Mouse (Mus musculus) right cerebral cortex, postnatal 14 days (tissue): ENCODE data around the gene C2cd5.

ENCODE experiments used
- DNase-seq: peaks from one replicate; pipeline ENCODE4 v3.0.0; 2022

Gene C2cd5

DNA sequence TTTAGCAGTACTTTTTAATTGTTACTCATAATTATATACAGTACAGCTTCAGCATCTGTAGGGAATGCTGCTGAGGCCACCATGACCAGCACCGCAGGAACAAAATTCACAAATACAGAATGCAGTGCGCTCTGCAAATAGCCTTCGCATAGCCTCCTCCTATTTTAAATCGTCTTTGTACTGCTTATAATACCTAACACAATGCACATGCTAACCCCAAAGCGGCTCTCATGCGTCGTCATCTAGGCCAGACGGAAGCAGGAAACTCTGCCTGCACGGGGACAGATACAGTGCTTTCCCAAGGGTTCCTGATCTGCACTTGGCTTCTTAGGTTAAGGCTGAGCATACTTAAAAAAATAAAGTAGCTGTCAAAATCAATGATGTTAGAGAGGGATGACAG, 29.2 kb downstream of the C2cd5 start:
- DNase-seq: no peak

DNA sequence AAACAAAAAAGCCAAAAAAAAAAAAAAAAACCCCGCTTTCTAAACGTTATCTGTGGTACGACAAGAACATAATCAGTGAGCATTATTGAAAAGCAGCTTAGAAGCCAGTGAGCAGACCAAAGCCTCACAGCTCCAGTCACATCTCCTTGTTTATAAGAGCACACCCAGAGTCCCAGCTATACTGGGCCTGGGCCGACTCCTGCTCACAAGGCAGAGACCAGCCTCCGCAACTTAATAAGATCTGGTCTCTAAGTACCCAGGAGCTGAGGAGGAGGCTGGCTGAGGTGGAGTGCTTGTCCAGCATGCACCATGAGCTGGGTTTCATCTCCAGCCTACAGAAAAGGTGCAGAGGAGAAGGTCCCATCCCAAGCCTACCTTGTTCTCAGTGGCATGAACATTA, 29.9 kb downstream of the C2cd5 start:
- no peak for DNase-seq

DNA sequence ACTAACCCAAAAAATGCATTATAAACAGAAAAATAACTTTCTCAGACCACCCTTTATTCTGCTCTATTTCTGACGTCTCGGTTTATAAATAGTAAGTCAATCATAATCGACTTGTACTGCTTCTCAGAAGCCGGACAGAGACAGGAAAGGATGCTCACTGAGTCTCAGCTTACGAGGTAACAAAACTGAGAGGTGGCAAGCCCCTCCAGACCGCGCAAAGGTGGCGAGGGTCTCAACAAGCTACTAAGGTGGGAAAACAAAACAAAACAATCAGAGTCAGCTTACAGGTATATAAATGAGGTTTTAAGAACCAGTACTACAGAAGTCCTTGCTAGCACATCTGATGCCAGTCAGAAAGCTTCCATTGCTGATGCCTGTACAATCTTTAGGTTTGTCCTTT, 30.3 kb downstream of the C2cd5 start:
- DNase-seq: no peak

DNA sequence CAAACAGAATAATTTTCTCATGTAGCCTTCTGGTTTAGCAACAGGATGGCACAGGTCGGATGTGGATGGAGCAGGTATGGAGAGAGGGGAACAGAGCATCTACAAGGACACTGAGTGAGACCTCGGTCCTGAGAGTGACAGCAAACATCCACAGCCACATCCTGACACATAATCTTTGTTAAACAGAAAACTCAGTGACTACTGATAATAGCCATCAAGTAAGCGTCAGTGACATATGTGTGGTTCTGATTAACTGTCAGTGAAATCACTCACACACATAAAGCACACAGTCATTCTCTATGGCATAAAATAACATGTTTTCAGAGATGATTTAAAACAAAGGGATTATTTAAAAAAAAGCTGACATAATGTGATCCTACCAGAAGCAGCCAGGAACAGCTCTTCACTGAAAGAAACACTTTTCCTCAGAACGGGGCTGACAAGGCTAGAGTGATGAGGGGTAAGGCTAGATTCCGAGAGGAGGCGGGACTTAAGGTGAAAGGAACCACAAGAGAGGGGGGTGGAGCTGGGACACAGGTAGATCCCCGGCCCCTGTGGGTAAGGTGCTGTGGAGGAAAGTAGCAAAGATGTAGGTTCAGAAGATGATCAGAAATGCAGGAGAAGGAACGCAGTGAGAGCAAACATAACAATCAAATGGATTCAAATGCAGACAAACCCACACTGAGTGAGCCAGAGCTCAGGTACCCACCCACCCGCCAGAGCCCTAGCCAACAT, 31.6 kb downstream of the C2cd5 start:
- DNase-seq: no peak

DNA sequence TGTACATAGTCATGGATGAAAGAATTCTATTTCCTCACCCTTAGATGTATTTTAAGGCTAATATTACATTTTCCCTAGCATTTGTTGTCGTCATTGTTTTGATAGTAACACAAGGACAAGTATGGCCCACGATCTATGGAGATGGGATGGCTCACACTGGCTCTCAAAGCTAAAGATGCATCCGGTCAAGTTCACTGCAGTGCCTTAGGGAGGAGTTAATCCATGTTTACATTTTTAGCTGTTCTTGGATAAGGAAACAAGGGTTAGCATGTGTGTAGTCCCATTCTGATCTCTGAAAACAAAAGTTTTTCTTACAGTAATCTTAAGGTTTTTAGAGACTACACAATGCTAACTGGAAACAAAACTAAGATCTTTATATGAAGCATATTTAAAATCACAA, 32.3 kb downstream of the C2cd5 start:
- DNase-seq: no peak

DNA sequence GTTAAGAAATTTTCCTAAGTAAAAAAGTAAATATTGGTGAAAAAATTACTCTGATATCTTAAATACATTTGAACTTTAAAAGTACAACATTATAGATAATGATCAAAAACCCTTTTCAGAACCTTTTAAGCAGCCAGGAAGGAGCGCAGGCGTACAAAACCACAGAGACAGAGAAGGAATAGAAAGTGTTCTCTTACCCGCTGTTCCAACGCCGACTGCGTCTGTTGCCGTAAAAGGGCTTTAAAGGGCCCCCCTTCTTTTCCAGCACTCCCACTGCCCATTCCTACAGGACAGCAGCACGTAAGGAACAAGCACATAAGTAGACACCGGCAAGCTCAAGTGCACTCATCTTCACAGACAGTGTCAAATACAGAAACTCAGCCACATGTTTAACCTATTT, 33.1 kb downstream of the C2cd5 start:
- no peak for DNase-seq

DNA sequence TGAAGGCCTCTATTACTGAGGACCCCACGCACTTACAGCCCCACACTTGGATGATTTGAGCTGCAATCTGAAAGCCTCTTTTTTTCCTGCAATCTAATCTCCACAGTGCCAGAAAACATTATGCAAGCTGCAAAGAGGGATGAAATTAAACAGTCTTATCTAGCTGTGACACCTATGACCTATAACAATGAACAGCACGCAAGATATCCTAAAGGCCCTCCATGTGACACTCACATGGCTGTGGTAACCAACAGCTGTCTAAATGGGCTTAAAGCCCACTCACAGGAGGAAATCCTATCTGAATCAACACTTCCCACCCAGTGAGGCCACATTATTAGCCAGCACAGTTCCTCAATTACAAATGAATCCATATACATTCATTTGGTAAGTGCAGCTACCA, 35.9 kb downstream of the C2cd5 start:
- DNase-seq: no peak

DNA sequence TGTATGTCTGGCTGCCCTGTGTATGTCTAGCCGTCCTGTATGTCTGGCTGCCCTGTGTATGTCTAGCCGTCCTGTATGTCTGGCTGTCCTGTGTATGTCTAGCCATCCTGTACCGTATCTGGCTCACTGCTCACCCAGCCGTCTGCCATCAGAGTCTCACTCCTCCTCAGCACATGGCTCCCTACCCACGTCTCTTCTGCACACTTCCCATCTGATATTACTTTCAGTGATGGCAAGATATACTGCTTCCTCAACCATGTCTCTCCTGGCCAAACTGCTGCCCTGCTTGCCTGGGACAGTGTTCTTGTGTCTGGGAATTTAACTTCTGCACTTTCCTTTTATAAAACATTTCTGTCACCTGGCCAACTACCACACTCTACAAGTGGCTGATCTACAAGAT, 42.3 kb downstream of the C2cd5 start:
- no peak for DNase-seq

DNA sequence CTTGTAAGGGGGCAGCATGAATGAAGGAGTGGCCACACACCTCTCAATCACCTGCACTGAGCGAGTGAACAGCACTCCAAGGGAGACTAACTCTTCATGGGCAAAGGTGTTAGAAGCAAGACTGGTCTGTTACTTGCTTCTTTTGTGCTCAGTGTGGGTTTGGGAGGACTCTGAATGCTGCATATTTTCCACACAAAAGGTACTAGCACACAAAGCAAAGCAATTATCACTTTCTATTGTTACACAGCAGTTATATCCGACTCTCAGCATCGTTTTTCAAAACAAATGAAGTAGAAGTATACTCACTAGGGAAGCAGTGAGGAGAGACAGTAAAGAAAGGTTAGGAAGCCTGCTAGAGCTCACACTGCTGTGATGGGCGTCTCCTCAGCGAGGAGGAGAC, 48.4 kb downstream of the C2cd5 start:
- no peak for DNase-seq

DNA sequence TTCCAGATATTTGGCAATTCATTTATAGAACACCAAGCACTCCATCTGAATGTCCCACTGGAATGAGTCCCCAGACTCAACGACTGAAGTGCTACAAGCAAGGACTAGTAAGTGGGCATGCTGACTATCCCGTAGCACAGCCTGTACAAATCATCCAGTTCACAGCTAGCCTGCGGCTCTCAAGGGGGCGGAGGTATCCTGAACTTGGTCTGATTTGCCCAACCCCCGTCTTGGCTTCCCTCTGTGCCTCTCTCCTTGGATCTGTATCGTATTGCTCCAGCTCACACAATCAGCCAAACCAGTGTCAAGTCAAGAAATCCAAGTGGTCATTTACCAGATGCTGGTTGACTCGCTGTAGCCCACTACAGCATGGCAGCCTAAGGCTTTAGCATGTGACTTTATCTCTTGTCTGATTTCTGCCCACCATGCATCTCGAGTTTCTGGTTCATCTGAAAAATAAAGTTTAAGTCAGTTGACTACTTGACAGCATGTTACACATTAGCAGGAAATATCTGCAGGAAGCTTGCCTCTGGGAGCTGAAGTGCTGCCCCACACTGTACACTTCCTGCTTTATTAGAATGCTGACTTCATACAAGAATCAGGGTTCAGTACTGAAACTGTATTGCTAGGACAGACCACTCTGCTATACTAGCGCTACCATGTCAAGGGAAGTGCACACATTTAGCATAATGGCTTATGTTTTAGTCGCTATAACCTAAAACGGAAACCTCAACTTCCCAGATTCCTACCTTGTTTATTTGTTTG, 50.0 kb downstream of the C2cd5 start:
- no peak for DNase-seq

DNA sequence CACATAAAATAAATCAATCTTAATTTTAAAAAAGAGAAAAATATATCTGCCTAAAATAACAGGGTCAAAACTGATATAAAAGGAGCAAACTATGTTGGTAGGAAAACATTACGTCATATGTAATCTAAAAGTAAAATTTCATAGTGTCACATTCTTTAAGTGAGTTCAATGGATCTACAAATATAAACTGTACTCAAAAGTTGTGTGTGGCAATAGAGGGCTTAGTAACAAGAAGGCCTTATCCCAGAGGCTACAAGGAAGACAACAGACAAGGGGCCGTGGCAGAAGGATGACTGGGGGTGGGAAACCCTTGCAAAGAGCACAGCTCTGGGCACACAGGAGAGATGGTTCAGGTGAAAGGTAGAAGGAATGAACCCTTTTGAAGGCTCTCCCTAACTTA, 50.8 kb downstream of the C2cd5 start:
- no peak for DNase-seq

DNA sequence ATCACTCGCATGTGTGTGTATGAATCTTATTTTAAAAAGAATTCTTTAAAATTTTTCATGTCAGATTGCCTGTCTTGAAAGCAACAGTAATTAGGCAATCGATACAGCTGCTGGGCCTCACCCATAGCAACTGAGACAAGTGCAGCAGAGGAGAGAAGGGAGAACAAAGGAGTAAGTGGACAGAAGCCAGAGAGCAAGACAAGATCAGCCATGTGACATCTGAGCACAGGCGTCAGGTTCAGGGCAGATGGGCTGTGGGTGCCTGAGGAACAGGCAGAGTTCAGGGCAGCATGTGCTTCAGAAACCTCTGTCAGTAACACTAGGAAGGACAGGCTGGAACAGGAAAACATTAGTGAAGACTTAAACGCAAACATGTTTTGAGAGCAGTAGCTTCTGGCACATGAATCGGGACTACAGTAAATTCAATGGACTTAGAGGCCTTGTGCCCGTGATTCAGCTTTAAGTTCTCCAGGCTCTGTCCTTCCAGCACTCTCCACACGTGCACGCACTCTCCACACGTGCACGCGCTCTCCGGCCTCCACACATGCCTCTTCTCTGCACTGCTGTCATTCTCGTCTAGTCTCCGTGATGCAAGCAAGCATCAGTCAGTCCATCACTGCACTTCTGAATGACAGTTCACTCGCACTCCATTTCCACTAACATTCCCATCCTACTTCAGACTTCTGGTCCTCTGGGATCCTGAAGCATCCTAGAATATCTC, 52.2 kb downstream of the C2cd5 start:
- no peak for DNase-seq

DNA sequence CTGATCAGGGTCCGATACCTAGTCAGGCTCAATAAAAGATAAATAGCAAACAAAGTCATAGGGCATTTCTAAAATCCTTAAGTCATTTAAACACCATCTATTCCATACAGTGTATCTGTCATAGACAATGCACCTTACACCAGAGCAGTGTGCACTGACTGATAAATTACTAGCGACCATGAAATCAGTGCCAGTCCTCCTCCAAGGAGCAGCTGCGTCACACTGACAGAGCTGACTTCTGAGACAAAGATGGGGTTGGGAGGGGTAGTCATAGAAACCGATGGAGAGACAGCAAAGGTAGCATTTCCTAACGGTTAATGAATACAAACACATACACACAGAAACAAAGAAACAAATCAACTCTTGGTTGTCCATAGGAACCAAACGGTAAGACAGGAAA, 58.4 kb downstream of the C2cd5 start:
- no peak for DNase-seq

DNA sequence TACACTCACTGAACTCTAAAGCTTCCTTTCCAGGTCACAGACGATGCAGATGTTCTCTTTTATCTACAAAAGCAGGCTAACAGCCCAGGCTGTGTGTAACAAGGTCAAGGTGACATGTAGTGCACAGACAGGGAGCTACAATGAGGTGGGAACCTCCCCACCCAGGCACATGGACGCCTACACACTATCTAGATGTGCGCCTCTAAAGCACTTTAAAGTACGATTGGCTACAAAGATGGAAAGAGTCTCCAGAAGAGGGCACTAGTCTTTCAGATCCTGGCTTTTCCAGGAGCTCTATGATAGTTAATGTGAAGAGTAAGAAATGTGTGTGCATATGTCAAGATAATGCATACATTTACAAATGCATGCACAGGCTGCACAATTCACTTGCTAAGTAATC, 64.7 kb downstream of the C2cd5 start:
- no peak for DNase-seq

DNA sequence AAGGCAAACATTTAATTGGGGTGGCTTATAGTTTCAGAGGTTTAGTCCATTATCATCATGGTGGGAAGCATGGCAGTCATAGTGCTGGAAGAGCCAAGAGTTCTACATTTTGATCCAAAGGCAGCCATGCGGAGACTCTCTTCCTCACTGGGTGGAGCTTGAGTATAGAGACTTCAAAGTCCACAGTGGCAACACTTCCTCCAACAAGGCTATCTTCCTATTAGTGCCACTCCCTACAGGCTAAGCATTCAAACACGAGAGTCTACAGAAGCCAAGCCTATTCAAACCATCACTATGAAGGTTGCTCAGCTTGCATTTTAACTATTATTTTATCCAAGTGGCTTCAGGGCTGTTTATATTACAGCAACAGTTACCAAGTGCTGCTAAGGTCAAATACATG, 65.4 kb downstream of the C2cd5 start:
- DNase-seq: no peak

DNA sequence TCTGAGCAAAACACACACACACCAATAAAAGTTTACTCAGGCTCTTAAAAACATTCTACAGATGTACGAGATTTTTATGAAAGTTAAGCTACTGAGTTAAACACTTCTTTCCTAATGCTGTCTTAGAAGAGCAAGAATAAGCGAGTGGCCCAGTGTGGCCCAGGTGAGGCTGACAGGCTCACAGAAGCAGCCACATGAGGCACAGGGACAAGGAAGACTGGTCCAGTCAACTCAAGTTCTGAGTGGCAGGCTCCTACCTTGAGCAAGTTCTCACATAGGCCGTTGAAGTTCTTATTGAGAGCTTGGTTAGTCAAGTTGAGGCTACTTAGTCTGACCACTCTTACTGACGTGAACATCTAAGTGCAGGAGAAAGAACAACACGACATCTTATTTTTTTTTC, 69.4 kb downstream of the C2cd5 start:
- DNase-seq: no peak

DNA sequence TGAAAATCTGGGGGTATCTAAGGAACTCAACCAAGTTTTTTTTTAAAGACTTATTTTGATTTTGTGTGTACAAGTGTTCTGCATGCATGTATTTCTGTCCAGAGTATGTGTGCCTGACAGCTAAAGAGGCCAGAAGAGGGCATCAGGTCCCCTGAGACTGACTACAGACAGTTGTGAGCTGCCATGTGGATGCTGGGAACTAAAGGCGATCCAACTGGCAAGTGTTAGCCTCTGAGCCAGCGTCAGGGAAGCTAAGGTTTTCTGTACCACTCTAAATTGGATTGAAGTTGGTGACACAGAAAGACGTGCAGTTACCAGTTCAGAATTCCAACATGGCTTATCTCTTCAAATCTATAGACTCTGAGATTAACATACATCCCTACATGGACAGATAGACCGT, 72.0 kb downstream of the C2cd5 start:
- DNase-seq: no peak

DNA sequence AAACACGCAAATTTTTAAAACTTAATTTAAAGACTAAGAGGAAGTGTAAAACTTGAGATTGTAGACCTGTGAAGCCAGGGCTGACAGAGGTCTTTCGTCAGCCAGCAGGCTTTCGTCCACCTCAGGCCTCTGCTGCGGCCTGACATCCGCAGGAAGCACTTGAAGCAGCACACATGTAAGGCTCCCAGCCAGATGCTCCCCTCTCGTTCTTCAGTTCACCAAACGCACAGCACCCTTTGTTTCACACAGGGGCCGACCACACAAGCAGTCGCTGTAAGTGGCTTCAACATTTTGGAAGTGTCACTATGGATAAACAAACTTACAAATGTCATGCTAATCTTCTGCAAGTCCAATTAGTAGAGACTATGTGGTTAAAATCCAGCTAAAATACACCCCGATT, 72.5 kb downstream of the C2cd5 start:
- DNase-seq: no peak

DNA sequence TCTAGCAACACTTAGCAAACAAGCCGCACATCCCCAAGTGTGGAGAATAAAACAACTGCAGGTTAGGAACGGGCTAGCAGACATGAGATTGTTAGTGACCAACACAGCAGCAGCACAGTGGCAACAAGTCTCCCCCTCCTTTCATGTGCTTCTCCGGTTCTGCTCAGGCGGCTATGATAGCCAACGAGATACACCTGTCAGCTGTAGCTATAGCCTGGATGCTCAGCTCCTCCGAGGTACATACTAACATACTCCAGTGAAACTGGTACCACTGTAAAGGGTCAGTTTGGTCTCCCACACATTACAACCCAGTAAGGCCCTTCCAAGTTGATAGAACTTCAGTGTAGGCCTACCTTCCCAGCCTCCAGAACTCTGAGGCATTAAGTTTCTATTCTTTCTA, 76.2 kb downstream of the C2cd5 start:
- DNase-seq: no peak

DNA sequence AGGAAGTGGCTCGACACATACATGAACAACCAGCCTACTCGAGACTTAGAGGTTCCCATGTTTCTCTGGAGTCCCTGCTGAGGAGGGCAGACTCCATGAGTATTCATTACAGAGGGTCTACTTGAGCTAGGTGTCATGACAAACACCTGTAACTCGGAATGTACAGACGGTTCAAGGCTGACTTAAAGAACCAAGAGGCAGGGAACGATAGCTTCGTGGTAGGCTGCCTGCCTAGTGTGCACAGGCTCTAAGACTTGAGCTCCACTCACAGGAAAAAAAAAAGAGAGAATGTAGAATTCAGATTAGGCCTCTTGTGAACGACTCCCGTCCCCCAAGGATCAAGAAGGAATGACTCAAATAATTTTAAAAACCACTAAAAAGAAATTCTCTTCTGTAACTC, 78.2 kb downstream of the C2cd5 start:
- DNase-seq: no peak

DNA sequence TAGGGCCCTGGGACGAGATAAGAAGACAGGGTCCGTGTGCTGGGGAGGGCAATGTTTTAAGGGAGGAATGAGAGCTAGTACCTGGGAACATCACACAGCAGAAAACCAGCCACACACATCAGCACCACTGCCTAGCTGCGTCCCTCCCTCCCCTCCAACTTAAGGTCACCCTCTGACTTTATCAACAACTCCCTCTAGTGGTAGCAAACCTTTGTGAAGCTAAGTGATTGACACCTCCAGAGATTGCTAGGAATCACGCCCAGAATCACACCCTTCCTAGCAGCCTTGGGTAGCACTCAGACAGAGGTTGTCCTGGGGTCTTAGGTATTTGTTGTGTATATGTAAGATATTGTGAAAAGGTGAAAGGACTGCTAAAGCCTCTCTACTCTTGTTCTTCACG, 79.3 kb downstream of the C2cd5 start:
- DNase-seq: no peak

DNA sequence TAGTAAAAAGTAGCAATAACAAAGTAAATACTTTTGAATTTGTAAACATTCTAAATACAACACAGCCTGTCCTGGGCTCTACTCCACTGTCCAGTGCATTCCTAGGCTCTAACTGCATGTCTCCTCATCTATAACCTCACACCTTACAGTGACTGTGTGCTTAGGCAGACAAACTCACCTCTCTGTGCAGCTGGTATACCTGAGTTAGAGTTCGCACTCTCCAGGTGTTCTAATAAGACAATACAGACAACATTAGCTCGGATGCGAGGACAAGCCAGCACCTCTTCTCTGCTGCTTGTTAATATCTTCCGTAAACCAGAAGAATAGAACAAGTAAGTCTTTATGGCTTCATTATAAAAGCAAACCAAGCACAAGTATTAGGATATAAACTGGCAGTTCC, 79.8 kb downstream of the C2cd5 start:
- DNase-seq: no peak

DNA sequence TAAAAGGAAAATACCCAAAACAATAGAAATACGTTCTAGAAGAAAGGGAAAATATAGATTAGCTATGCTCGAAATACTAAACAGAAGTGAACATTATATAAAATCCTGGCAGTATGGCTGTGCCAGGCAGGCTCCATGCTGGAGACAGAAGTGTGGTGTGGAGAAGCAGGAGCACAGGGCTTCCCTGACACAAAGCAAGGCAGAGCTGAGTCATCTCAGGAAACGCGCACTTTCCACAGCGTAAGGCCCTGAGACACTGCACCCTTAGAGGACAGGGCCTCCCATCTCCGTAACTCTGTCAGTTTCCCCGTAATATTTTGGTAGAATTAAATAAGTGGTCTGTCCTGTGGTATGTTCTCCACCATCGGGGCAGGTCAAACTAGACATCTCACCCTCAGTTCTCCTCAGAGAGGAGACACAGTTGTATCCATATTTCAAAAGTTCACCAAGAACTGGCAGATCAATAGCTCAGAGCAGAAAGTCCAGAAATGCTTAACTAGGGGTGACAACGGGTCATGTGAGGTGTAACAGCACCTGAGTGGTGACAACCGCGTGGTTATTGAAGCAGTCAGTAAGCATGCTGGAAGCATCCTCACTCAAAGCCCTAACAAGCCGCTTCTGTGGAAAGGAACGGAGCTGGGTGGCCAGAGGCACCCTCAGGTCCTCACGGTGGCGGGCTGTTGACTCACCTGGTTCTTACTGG, 87.3 kb downstream of the C2cd5 start:
- no peak for DNase-seq

DNA sequence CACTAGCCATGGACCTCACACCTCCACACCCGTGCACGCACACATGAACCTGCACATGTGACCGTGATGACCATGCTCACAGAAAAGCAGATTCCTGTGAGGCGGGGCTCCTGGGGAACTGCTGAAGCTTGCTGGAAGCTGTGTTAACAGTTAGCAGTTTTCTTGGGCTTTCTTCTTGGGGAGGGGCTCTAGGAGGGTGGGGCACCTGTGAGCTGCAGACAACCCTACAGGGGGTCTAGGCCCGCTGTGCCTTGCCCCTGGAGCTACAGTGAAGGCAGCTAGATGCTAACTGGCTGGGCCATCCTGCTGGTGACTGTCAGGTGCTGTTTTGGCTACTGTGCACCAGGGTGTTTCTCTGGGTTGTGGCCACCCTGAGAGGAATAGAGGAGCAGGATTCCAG, 91.1 kb downstream of the C2cd5 start:
- no peak for DNase-seq
